Mouse (Mus musculus): ENCODE data around the gene Cmtm2b. TPM values are rescaled to one million over a fixed set of nuclear protein-coding genes. Genes with fewer than 3 reads are reported as not detected.
A peak's percentile ranks its signal among the peaks of the same experiment; 100 is the strongest.

Cmtm2b gene
- polyA plus RNA-seq, 1 experiment from 2014 or later = not detected

- WGBS = 72% methylated on average over 11 of the region's 11 CpGs
- H3K36me3 ChIP-seq (replicated peaks) = no peaks in the 10 kb centered on the region
- ATAC-seq (ENCODE audit: low FRiP score) = no peak
- H3K4me2 ChIP-seq = no peak overlapping the region
- H3K27me3 ChIP-seq = no peaks in the 10 kb centered on the region
- no peak overlapping the region for H3K9ac ChIP-seq
- peaks cover 37% of the 10 kb centered on the region for H3K4me1 ChIP-seq
- H3K9me3 ChIP-seq = no peaks in the 10 kb centered on the region
- no peak overlapping the region for H3K4me3 ChIP-seq (replicated peaks)
- no peak overlapping the region for H3K27ac ChIP-seq
Measured at GRCm38 (mm10) chr8:104374269-104374668, 52.2 kb downstream of the Cmtm2b start.

- H3K4me3 ChIP-seq (replicated peaks) = no peak overlapping the region
- H3K27me3 ChIP-seq = no peaks in the 10 kb centered on the region
- peaks cover 31% of the 10 kb centered on the region for H3K4me1 ChIP-seq
- H3K9ac ChIP-seq = no peak overlapping the region
- no peak overlapping the region for H3K27ac ChIP-seq
- no peak overlapping the region for H3K4me2 ChIP-seq
- no peak for ATAC-seq (ENCODE audit: low FRiP score)
- 46% methylated on average over 14 of the region's 14 CpGs for WGBS
- no peaks in the 10 kb centered on the region for H3K36me3 ChIP-seq (replicated peaks)
- H3K9me3 ChIP-seq = no peaks in the 10 kb centered on the region
Measured at GRCm38 (mm10) chr8:104374864-104375846, 53.1 kb downstream of the Cmtm2b start.

- 45% methylated on average over 5 of the region's 5 CpGs for WGBS
- Histone ChIP-seq H3K36me3 (replicated peaks) (no peaks in the 10 kb centered on the region), H3K9me3 (no peaks in the 10 kb centered on the region), H3K4me3 (replicated peaks) (no peak overlapping the region), H3K27ac (no peak overlapping the region), H3K9ac (no peak overlapping the region), H3K4me1 (peaks cover 31% of the 10 kb centered on the region), H3K27me3 (no peaks in the 10 kb centered on the region), H3K4me2 (no peak overlapping the region)
- 0 out of 2 replicates have a peak, but pooled peaks have one; percentile 27 for ATAC-seq (ENCODE audit: low FRiP score)
Measured at GRCm38 (mm10) chr8:104375959-104376358, 53.9 kb downstream of the Cmtm2b start.

GRCm38 (mm10) chr8:104376669-104377068 is 54.6 kb downstream of the Cmtm2b start:
- no peak overlapping the region for H3K4me3 ChIP-seq (replicated peaks)
- no peak for ATAC-seq (ENCODE audit: low FRiP score)
- H3K9ac ChIP-seq = no peak overlapping the region
- no peak overlapping the region for H3K4me2 ChIP-seq
- H3K36me3 ChIP-seq (replicated peaks) = no peaks in the 10 kb centered on the region
- H3K9me3 ChIP-seq = no peaks in the 10 kb centered on the region
- no peaks in the 10 kb centered on the region for H3K27me3 ChIP-seq
- H3K27ac ChIP-seq = no peak overlapping the region
- H3K4me1 ChIP-seq = peaks cover 30% of the 10 kb centered on the region
- 27% methylated on average over 11 of the region's 11 CpGs for WGBS

GRCm38 (mm10) chr8:104379301-104379836 is 57.3 kb downstream of the Cmtm2b start:
- Histone ChIP-seq H3K4me1 (peaks cover 30% of the 10 kb centered on the region), H3K36me3 (replicated peaks) (no peaks in the 10 kb centered on the region), H3K4me3 (replicated peaks) (no peak overlapping the region), H3K27me3 (no peaks in the 10 kb centered on the region), H3K27ac (no peak overlapping the region), H3K4me2 (no peak overlapping the region), H3K9me3 (no peaks in the 10 kb centered on the region), H3K9ac (no peak overlapping the region)
- ATAC-seq (ENCODE audit: low FRiP score) = no peak
- WGBS = 60% methylated on average over 10 of the region's 10 CpGs

GRCm38 (mm10) chr8:104380269-104380668 is 58.2 kb downstream of the Cmtm2b start:
- no peaks in the 10 kb centered on the region for H3K36me3 ChIP-seq (replicated peaks)
- H3K4me3 ChIP-seq (replicated peaks) = no peak overlapping the region
- no peaks in the 10 kb centered on the region for H3K27me3 ChIP-seq
- WGBS = 90% methylated on average over 7 of the region's 7 CpGs
- H3K27ac ChIP-seq = no peak overlapping the region
- no peak for ATAC-seq (ENCODE audit: low FRiP score)
- H3K4me2 ChIP-seq = no peak overlapping the region
- H3K4me1 ChIP-seq = peaks cover 23% of the 10 kb centered on the region
- H3K9ac ChIP-seq = no peak overlapping the region
- H3K9me3 ChIP-seq = no peaks in the 10 kb centered on the region

Other genes with a start within 250 kb of the Cmtm2b start
- gene Cdh5, start 220.6 kb upstream of the Cmtm2b start, polyA plus RNA-seq (2016; fragmentation: Nextera tagmentation; extraction: Ambion mirVana) = 10.0 and 10.9 TPM in 2 replicates
- 0.31 and 0.82 TPM in 2 replicates for gene Bean1, start 151.8 kb upstream of the Cmtm2b start, polyA plus RNA-seq (2016; fragmentation: Nextera tagmentation; extraction: Ambion mirVana)
- 35.4 and 35.9 TPM in 2 replicates for gene Tk2, start 73.7 kb upstream of the Cmtm2b start, polyA plus RNA-seq (2016; fragmentation: Nextera tagmentation; extraction: Ambion mirVana)
- gene Cklf, start 71.4 kb upstream of the Cmtm2b start, polyA plus RNA-seq (2016; fragmentation: Nextera tagmentation; extraction: Ambion mirVana) = 39.6 and 45.2 TPM in 2 replicates
- not detected in 2 replicates for gene Cmtm2a, start 29.0 kb upstream of the Cmtm2b start, polyA plus RNA-seq (2016; fragmentation: Nextera tagmentation; extraction: Ambion mirVana)
- not detected in 2 replicates for gene Gm45711, start 12.1 kb upstream of the Cmtm2b start, polyA plus RNA-seq (2016; fragmentation: Nextera tagmentation; extraction: Ambion mirVana)
- gene Cmtm1, start 12.1 kb upstream of the Cmtm2b start, polyA plus RNA-seq (2016; fragmentation: Nextera tagmentation; extraction: Ambion mirVana) = not detected in 2 replicates
- gene Gm11020, start 663 bp upstream of the Cmtm2b start, polyA plus RNA-seq (2016; fragmentation: Nextera tagmentation; extraction: Ambion mirVana) = not detected in 2 replicates
- gene Cmtm3, start 17.2 kb downstream of the Cmtm2b start, polyA plus RNA-seq (2016; fragmentation: Nextera tagmentation; extraction: Ambion mirVana) = 51.3 and 59.9 TPM in 2 replicates
- gene Cmtm4, start 73.6 kb downstream of the Cmtm2b start, polyA plus RNA-seq (2016; fragmentation: Nextera tagmentation; extraction: Ambion mirVana) = 3.3 and 3.5 TPM in 2 replicates
- gene Dync1li2, start 120.8 kb downstream of the Cmtm2b start, polyA plus RNA-seq (2016; fragmentation: Nextera tagmentation; extraction: Ambion mirVana) = 129 and 136 TPM in 2 replicates
- gene Terb1, start 187.7 kb downstream of the Cmtm2b start, polyA plus RNA-seq (2016; fragmentation: Nextera tagmentation; extraction: Ambion mirVana) = 0.18 and 0.32 TPM in 2 replicates
- gene Nae1, start 212.4 kb downstream of the Cmtm2b start, polyA plus RNA-seq (2016; fragmentation: Nextera tagmentation; extraction: Ambion mirVana) = 124 and 128 TPM in 2 replicates
- 1.5 and 1.6 TPM in 2 replicates for gene Car7, start 212.5 kb downstream of the Cmtm2b start, polyA plus RNA-seq (2016; fragmentation: Nextera tagmentation; extraction: Ambion mirVana)

All from forebrain, embryonic 12.5 days (tissue).